Mouse (Mus musculus) G1E (cell line): Measurements from ENCODE around the gene Plppr1.

ENCODE experiments used
- CTCF ChIP-seq: IDR thresholded peaks from 2 replicates; pipeline ENCODE4 v1.5.1; 2012; ENCODE audit warnings: low read depth, low read length, inconsistent platforms, mixed read lengths
- GATA1 ChIP-seq: IDR thresholded peaks from 2 replicates; pipeline ENCODE4 v1.6.1; 2012; ENCODE audit warnings: borderline replicate concordance, low read length, inconsistent platforms, mixed read lengths
- GATA2 ChIP-seq: IDR thresholded peaks from 2 replicates; pipeline ENCODE4 v1.6.1; 2012; ENCODE audit warnings: low read depth, low read length, inconsistent platforms, borderline replicate concordance
- TAL1 ChIP-seq: conservative IDR thresholded peaks from 2 replicates; pipeline ENCODE4 v1.6.1; 2012; ENCODE audit warnings: low read depth, low read length, inconsistent platforms, mixed read lengths

DNA sequence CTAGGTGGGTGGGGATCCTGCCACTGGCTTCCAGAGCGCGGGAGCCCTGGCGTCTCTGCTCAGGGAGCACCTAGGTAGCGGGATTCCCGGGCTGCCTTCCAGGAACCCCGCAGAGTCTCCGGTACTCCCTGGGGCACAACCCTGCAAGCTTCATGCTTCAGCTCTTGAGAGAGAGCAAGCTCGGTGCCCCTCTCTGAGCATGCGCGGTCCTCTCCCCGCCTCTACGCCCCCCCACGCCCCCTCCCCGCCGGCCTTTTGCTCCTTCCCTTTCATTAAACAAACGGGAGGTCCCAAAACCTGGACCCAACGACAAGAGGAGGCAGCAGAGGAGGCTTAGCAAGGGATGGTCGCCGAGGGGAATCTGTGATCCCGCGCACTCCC lies at the start of gene Plppr1:
- TF ChIP-seq CTCF = no peak
- no peak for TF ChIP-seq GATA2
- TF ChIP-seq GATA1 = no peak
- no peak for TF ChIP-seq TAL1
